Mouse (Mus musculus) midbrain, embryonic 11.5 days (tissue): ENCODE data around the gene Bpifc. TPM values are rescaled to one million over a fixed set of nuclear protein-coding genes. Genes with fewer than 3 reads are reported as not detected.
A peak's percentile ranks its signal among the peaks of the same experiment; 100 is the strongest.

Experiments
- ATAC-seq: fragments of 200-750 bp; cut with Nextera tagmentation; 2 replicates; pipeline ENCODE4 v1.8.0; 2017; ENCODE audit warnings: moderate TSS enrichment, moderate library complexity; ENCODE audit not compliant: low FRiP score
- DNase-seq: peaks from one replicate; pipeline ENCODE4 v3.0.0; 2015; ENCODE audit warnings: low spot score; ENCODE audit errors: missing footprints
- H3K27ac ChIP-seq: fragments of 300-500 bp; sonication (generic); 2 replicates; pipeline ENCODE4 v1.5.1; 2014; ENCODE audit warnings: low read depth, low read length
- H3K27me3 ChIP-seq: fragments of 300-500 bp; sonication (generic); 2 replicates; pipeline ENCODE4 v1.6.1; 2014; ENCODE audit warnings: mild to moderate bottlenecking, low read length, moderate library complexity, mixed read lengths; ENCODE audit not compliant: control insufficient read depth, insufficient read depth
- H3K36me3 ChIP-seq: fragments of 300-500 bp; sonication (generic); 2 replicates; pipeline ENCODE4 v1.6.1; 2014; ENCODE audit warnings: mild to moderate bottlenecking, low read length, moderate library complexity, mixed read lengths; ENCODE audit not compliant: control insufficient read depth, insufficient read depth
- H3K4me1 ChIP-seq: fragments of 300-500 bp; sonication (generic); 2 replicates; pipeline ENCODE4 v1.6.1; 2014; ENCODE audit warnings: low read length; ENCODE audit not compliant: control insufficient read depth, insufficient read depth
- H3K4me2 ChIP-seq: fragments of 300-500 bp; sonication (generic); 2 replicates; pipeline ENCODE4 v1.6.1; 2014; ENCODE audit warnings: mild to moderate bottlenecking, moderate library complexity
- H3K4me3 ChIP-seq: fragments of 300-500 bp; sonication (generic); 2 replicates; pipeline ENCODE4 v1.5.1; 2014; ENCODE audit warnings: low read depth, low read length
- H3K9ac ChIP-seq: fragments of 300-500 bp; sonication (generic); 2 replicates; pipeline ENCODE4 v1.6.1; 2014; ENCODE audit warnings: low read length
- H3K9me3 ChIP-seq: fragments of 300-500 bp; sonication (generic); 2 replicates; pipeline ENCODE4 v1.6.1; 2016; ENCODE audit warnings: low read length; ENCODE audit not compliant: control insufficient read depth
- WGBS: fragments of 180-500 bp; shearing (Covaris S2); extraction: QIAGEN DNeasy Blood & Tissue Kit; methylation state at CpG from one replicate; pipeline ENCODE4 v1.1.7; 2014; 5-methylcytosine and 5-hydroxymethylcytosine counted together
- polyA plus RNA-seq: library from polyadenylated mRNA; unstranded; fragments of >200 nt; fragmentation: Nextera tagmentation; extraction: Ambion mirVana; gene quantifications from 2 replicates; pipeline ENCODE4 v1.2.1, GENCODE M21; 2014

Gene Bpifc
- polyA plus RNA-seq, 1 experiment from 2014 or later = 0.12 TPM

GRCm38 (mm10) chr10:85968157-85968634, 43.5 kb downstream of the Bpifc start:
- Histone ChIP-seq H3K4me2 (no peak overlapping the region), H3K27me3 (no peaks in the 10 kb centered on the region), H3K27ac (no peak overlapping the region), H3K9ac (no peak overlapping the region), H3K4me1 (no peaks in the 10 kb centered on the region), H3K36me3 (no peaks in the 10 kb centered on the region), H3K4me3 (no peak overlapping the region), H3K9me3 (no peaks in the 10 kb centered on the region)
- DNase-seq = peak; percentile 98
- ATAC-seq = peak; percentile 58; the same call in 1 of the 2 replicates
- WGBS = 18% methylated on average over 7 of the region's 7 CpGs

DNA sequence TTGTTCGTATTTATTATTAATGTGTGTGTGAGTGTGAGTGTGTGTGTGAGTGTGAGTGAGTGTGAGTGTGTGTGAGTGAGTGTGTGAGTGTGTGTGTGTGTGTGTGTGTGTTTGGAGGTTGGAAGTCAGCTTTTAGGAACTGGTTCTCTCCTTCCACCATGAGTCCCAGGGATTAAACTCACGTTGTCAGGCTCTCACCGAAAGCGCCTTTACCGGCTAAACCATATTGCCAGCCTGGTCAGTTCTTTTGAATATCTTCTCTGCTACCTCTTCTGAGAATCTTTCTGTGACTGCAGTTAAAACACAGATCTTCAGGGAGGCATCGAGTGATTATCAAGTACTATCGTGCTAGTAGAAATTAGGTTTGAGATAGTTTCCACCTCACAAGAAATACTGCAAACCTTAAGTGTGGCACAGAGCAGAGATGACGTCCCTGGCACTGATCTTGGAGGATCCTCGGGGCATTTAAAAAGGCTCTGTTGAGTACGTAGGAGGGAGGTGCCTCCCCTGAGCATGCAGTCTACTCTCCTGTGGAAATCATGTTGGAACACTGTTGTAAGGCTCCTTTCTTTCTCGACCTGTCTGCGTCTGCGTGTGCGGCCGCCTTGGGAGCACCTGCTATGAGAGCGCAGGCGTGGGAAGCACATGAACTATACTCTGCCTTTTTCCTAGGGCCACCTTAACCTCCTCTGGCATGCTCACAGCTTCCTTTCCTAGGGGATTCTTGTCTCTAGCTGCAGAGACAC, 44.1 kb downstream of the Bpifc start:
- 64% methylated on average over 17 of the region's 17 CpGs for WGBS
- Histone ChIP-seq H3K4me2 (no peak overlapping the region), H3K4me1 (no peaks in the 10 kb centered on the region), H3K36me3 (no peaks in the 10 kb centered on the region), H3K9ac (no peak overlapping the region), H3K9me3 (no peaks in the 10 kb centered on the region), H3K27ac (no peak overlapping the region), H3K27me3 (no peaks in the 10 kb centered on the region), H3K4me3 (no peak overlapping the region)
- ATAC-seq (no peak), DNase-seq (no peak)

- no peaks in the 10 kb centered on the region for H3K9me3 ChIP-seq
- no peaks in the 10 kb centered on the region for H3K36me3 ChIP-seq
- H3K4me2 ChIP-seq = no peak overlapping the region
- no peaks in the 10 kb centered on the region for H3K4me1 ChIP-seq
- DNase-seq = no peak
- H3K27ac ChIP-seq = no peak overlapping the region
- no peak overlapping the region for H3K9ac ChIP-seq
- H3K27me3 ChIP-seq = no peaks in the 10 kb centered on the region
- no peak for ATAC-seq
- H3K4me3 ChIP-seq = no peak overlapping the region
- WGBS = 57% methylated on average over 2 of the region's 2 CpGs
Measured at GRCm38 (mm10) chr10:85966476-85966875, 45.2 kb downstream of the Bpifc start.

DNA sequence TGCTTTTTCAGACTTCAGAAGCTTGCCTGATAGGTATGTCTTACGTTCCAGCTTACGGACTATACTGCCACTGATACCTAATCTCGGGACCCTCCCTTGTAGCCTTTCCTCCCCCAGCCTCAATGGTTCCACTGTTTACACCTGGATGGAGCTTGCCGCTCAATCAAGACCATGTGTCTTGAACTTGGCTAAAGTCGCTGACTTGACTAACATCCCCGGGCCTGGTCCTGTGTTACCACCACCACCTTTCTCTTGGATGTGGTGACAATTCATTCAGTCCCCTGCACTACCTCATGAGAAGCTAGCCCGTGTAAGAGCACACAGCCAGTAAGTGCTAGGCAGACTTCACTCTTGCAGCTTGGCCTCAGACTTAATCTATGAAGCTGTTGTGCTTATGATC, 47.4 kb downstream of the Bpifc start:
- Histone ChIP-seq H3K9ac (no peak overlapping the region), H3K36me3 (no peaks in the 10 kb centered on the region), H3K27me3 (no peaks in the 10 kb centered on the region), H3K9me3 (no peaks in the 10 kb centered on the region), H3K27ac (no peak overlapping the region), H3K4me3 (no peak overlapping the region), H3K4me1 (no peaks in the 10 kb centered on the region), H3K4me2 (no peak overlapping the region)
- DNase-seq = no peak
- no peak for ATAC-seq
- WGBS = 91% methylated on average over 7 of the region's 7 CpGs

- Histone ChIP-seq H3K4me3 (no peak overlapping the region), H3K36me3 (no peaks in the 10 kb centered on the region), H3K9me3 (no peaks in the 10 kb centered on the region), H3K9ac (no peak overlapping the region), H3K4me1 (no peaks in the 10 kb centered on the region), H3K27ac (no peak overlapping the region), H3K27me3 (no peaks in the 10 kb centered on the region), H3K4me2 (no peak overlapping the region)
- DNase-seq (peak; percentile 70), ATAC-seq (no peak)
- 74% methylated on average over 9 of the region's 9 CpGs for WGBS
Measured at GRCm38 (mm10) chr10:85962897-85963296, 48.8 kb downstream of the Bpifc start.

- peak within 1 kb of the TSS; percentile 95 for H3K9ac ChIP-seq
- H3K36me3 ChIP-seq = peaks cover 4% of the 10 kb centered on the region
- ATAC-seq (peak; percentile 95), DNase-seq (peak; percentile 100)
- H3K4me1 ChIP-seq = peaks cover 6% of the 10 kb centered on the region
- peak within 1 kb of the TSS; percentile 51; the same call in 1 of the 2 replicates for H3K27ac ChIP-seq
- H3K27me3 ChIP-seq = no peaks in the 10 kb centered on the region
- H3K9me3 ChIP-seq = no peaks in the 10 kb centered on the region
- peak within 1 kb of the TSS; percentile 97 for H3K4me3 ChIP-seq
- WGBS = under 1% methylated on average over 38 of the region's 38 CpGs
- H3K4me2 ChIP-seq = peak within 1 kb of the TSS; percentile 92
Measured at GRCm38 (mm10) chr10:85957464-85957950, 54.2 kb downstream of the Bpifc start, which contains the start of gene Rtcb. TSS of gene Rtcb (minus strand) at chr10:85957823.

- ATAC-seq = no peak
- peak; percentile 90 for DNase-seq
- WGBS = 7% methylated on average over 20 of the region's 20 CpGs
Measured at GRCm38 (mm10) chr10:85956871-85957419, 54.8 kb downstream of the Bpifc start.

GRCm38 (mm10) chr10:85954429-85954828, 57.3 kb downstream of the Bpifc start:
- Histone ChIP-seq H3K4me3 (no peak overlapping the region), H3K36me3 (peaks cover 13% of the 10 kb centered on the region), H3K4me1 (peaks cover 6% of the 10 kb centered on the region), H3K4me2 (no peak overlapping the region), H3K27me3 (no peaks in the 10 kb centered on the region), H3K9ac (no peak overlapping the region), H3K27ac (no peak overlapping the region), H3K9me3 (no peaks in the 10 kb centered on the region)
- ATAC-seq (no peak), DNase-seq (no peak)
- WGBS = 80% methylated on average over 2 of the region's 2 CpGs

More at GRCm38 (mm10) chr10:85956871-85957419, 54.8 kb downstream of the Bpifc start:
- Histone ChIP-seq H3K27ac (no peak overlapping the region), H3K9ac (peak overlapping the region; percentile 95), H3K36me3 (peaks cover 4% of the 10 kb centered on the region), H3K4me1 (peaks cover 6% of the 10 kb centered on the region), H3K4me2 (peak overlapping the region; percentile 92), H3K9me3 (no peaks in the 10 kb centered on the region), H3K4me3 (peak overlapping the region; percentile 97), H3K27me3 (no peaks in the 10 kb centered on the region)

- H3K4me2 ChIP-seq = no peak overlapping the region
- no peaks in the 10 kb centered on the region for H3K27me3 ChIP-seq
- no peak overlapping the region for H3K27ac ChIP-seq
- H3K9me3 ChIP-seq = no peaks in the 10 kb centered on the region
- peaks cover 6% of the 10 kb centered on the region for H3K4me1 ChIP-seq
- ATAC-seq (no peak), DNase-seq (peak; percentile 69)
- WGBS = 92% methylated on average over 3 of the region's 3 CpGs
- H3K36me3 ChIP-seq = peaks cover 13% of the 10 kb centered on the region
- no peak overlapping the region for H3K9ac ChIP-seq
- no peak overlapping the region for H3K4me3 ChIP-seq
Measured at GRCm38 (mm10) chr10:85953401-85953800, 58.3 kb downstream of the Bpifc start.
